Mouse (Mus musculus) intestine, embryonic 16.5 days (tissue): Measurements from ENCODE around the gene Mcm6. TPM values are rescaled to one million over a fixed set of nuclear protein-coding genes. Genes with fewer than 3 reads are reported as not detected.

ENCODE experiments used
- ATAC-seq: fragments of 200-750 bp; cut with Nextera tagmentation; 2 replicates; pipeline ENCODE4 v1.8.0; 2017; ENCODE audit warnings: moderate TSS enrichment, moderate library complexity
- H3K27ac ChIP-seq: fragments of 300-500 bp; sonication (generic); 2 replicates; pipeline ENCODE4 v1.5.1; 2014; ENCODE audit warnings: mild to moderate bottlenecking, low read length
- H3K27me3 ChIP-seq: fragments of 300-500 bp; sonication (generic); replicated peaks from 2 replicates; pipeline ENCODE4 v1.6.1; 2014; ENCODE audit warnings: low read length, control low read depth, mixed read lengths; ENCODE audit not compliant: control insufficient read depth, insufficient read depth
- H3K36me3 ChIP-seq: fragments of 300-500 bp; sonication (generic); 2 replicates; pipeline ENCODE4 v1.6.1; 2014; ENCODE audit warnings: low read length, control low read depth; ENCODE audit not compliant: control insufficient read depth, insufficient read depth
- H3K4me1 ChIP-seq: fragments of 300-500 bp; sonication (generic); 2 replicates; pipeline ENCODE4 v1.6.1; 2014; ENCODE audit warnings: low read length, control low read depth, mixed read lengths; ENCODE audit not compliant: control insufficient read depth, insufficient read depth
- H3K4me2 ChIP-seq: fragments of 300-500 bp; sonication (generic); 2 replicates; pipeline ENCODE4 v1.6.1; 2014; ENCODE audit warnings: low read depth, low read length, control low read depth
- H3K4me3 ChIP-seq: fragments of 300-500 bp; sonication (generic); 2 replicates; pipeline ENCODE4 v1.5.1; 2014; ENCODE audit warnings: mild to moderate bottlenecking, low read length
- H3K9ac ChIP-seq: fragments of 300-500 bp; sonication (generic); 2 replicates; pipeline ENCODE4 v1.6.1; 2014; ENCODE audit warnings: low read depth, low read length
- H3K9me3 ChIP-seq: fragments of 300-500 bp; sonication (generic); 2 replicates; pipeline ENCODE4 v1.6.1; 2016; ENCODE audit warnings: low read length, control low read depth; ENCODE audit not compliant: control insufficient read depth
- WGBS: fragments of 180-500 bp; shearing (Covaris S2); extraction: QIAGEN DNeasy Blood & Tissue Kit; methylation state at CpG from one replicate; pipeline ENCODE4 v1.1.7; 2014; 5-methylcytosine and 5-hydroxymethylcytosine counted together
- polyA plus RNA-seq: library from polyadenylated mRNA; unstranded; fragments of >200 nt; fragmentation: Nextera tagmentation; extraction: Ambion mirVana; gene quantifications from 2 replicates; pipeline ENCODE4 v1.2.1, GENCODE M21; 2015

Gene Mcm6
- 205 and 225 TPM in 2 replicates for polyA plus RNA-seq

DNA sequence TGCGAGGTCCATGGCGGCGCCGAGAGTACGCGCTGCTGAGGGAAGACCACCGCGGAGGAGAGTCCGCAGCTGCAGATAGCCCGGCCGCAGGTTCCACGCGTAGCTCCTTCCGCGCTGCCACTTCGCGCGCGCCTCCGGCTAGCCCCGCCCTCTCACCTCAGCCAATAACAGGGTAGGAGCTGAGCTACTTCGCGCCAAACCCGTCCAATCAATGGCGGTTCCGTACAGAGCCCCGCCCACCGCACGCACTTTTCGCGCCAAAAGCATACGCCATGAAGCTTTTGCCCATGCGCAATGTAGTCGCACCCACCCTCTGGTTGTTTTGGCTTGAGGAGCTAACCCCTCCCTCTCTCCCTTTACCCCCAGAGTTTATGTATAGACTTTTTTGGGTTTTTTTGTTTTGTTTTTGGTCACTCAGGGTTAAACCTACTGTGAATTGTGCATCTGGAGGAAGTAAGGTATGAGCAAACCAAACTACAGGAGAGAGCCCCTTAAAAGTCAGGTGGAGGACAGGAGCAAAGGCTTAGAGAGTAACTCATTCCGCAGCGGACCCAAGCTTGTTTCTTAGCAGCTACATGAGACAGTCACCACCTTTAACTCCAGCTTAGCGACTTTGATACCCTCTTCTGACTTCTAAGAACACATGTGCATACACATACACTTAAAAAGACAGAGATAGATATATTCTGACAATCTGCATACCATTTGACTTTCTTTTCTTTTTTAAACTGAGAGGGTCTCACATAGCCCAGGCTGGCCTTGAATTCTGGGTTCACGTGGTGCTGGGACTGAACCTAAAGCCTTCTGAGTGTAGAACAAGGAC lies at the start of gene Mcm6:
Gene Mcm6 (minus strand): TSS at position 111 of the 823 bp plus-strand sequence.
- peaks cover 18% of the 10 kb centered on the region for H3K4me1 ChIP-seq
- peak within 1 kb of the TSS; percentile 59 for H3K4me2 ChIP-seq
- no peaks in the 10 kb centered on the region for H3K9me3 ChIP-seq
- peaks cover 6% of the 10 kb centered on the region; the same call in 1 of the 2 replicates for H3K36me3 ChIP-seq
- 1% methylated on average over 38 of the region's 38 CpGs for WGBS
- H3K9ac ChIP-seq = peak within 1 kb of the TSS; percentile 90
- H3K27ac ChIP-seq = peak within 1 kb of the TSS; percentile 92
- H3K27me3 ChIP-seq = no peaks in the 10 kb centered on the region
- H3K4me3 ChIP-seq = peak within 1 kb of the TSS; percentile 94
- peak; percentile 98 for ATAC-seq

DNA sequence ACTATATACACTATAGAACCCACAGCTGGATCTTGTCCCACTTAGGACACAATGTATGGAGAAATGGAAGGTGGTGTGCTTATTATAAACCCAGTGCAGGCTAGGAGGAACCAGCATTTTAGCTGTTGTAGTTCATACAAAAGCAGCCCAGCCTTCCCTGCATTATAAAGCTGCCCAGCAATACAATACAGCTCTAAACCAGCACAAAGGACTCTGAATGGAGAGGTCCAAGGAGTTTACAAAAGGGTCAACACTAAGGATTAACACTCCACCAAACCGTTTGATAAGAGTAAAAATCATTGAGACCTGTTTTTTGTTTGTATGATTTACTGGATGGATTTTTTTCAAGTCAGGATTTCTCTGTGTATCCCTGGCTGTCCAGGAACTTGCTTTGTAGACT lies 47.4 kb upstream of the Mcm6 start:
- no peak for ATAC-seq
- H3K4me3 ChIP-seq = no peak overlapping the region
- no peaks in the 10 kb centered on the region for H3K27me3 ChIP-seq
- no peaks in the 10 kb centered on the region for H3K9me3 ChIP-seq
- no peak overlapping the region for H3K4me2 ChIP-seq
- WGBS = 43% methylated on average over 1 of the region's 1 CpGs
- H3K4me1 ChIP-seq = 0 out of 2 replicates have a peak, but pooled peaks cover 3% of the 10 kb centered on the region
- H3K9ac ChIP-seq = no peak overlapping the region
- no peak overlapping the region for H3K27ac ChIP-seq
- H3K36me3 ChIP-seq = 0 out of 2 replicates have a peak, but pooled peaks cover 3% of the 10 kb centered on the region

DNA sequence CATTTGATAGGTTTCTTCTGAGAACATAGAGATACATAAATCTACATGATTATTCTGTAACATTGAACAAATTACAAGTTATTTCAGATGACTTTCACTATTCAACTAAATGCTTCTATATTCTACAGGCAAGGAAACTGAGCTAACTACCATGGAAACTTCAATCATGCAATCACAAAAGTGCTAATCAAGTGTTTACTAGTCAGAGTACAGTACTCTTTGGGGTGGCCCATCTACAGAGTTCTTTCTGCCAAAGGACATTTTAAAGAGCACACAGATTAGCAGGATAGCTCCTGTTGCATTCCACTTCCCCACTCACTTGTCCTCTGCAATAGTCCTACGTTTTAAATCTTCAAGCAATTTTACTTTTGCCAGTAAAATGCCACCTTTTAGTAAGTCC lies 46.2 kb upstream of the Mcm6 start:
- no peak overlapping the region for H3K27ac ChIP-seq
- no peak overlapping the region for H3K9ac ChIP-seq
- H3K36me3 ChIP-seq = no peaks in the 10 kb centered on the region
- H3K4me1 ChIP-seq = 0 out of 2 replicates have a peak, but pooled peaks cover 3% of the 10 kb centered on the region
- no peaks in the 10 kb centered on the region for H3K9me3 ChIP-seq
- H3K4me3 ChIP-seq = no peak overlapping the region
- no peak for ATAC-seq
- H3K4me2 ChIP-seq = no peak overlapping the region
- no peaks in the 10 kb centered on the region for H3K27me3 ChIP-seq
- WGBS = 64% methylated on average over 1 of the region's 1 CpGs

DNA sequence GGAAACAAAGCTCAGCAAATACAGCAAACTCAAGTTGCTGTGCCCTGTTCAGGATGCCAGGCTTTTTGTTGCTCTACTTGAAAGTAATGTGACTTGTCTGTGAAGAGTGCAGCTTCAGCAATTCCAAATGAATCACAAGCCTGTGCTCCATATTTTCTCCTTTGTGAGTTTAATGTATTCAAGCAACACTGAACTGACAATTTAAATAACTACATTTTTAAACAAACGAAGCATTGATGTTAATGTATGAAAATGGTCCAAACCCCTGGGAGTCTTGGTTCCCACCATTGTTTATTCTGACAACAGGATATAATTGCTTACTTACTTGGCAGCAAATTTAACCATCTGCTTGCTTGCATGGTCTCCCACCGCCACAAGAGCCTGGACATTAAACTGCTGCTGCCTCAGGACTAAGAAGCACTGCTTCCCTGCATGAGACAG lies 45.6 kb upstream of the Mcm6 start:
- ATAC-seq = peak; percentile 72
- 41% methylated on average over 2 of the region's 2 CpGs for WGBS
- no peaks in the 10 kb centered on the region for H3K27me3 ChIP-seq
- no peaks in the 10 kb centered on the region for H3K9me3 ChIP-seq
- peak overlapping the region; percentile 28; the same call in 1 of the 2 replicates for H3K27ac ChIP-seq
- no peak overlapping the region for H3K4me2 ChIP-seq
- 0 out of 2 replicates have a peak, but pooled peaks cover 3% of the 10 kb centered on the region for H3K4me1 ChIP-seq
- H3K36me3 ChIP-seq = no peaks in the 10 kb centered on the region
- H3K4me3 ChIP-seq = no peak overlapping the region
- H3K9ac ChIP-seq = no peak overlapping the region

DNA sequence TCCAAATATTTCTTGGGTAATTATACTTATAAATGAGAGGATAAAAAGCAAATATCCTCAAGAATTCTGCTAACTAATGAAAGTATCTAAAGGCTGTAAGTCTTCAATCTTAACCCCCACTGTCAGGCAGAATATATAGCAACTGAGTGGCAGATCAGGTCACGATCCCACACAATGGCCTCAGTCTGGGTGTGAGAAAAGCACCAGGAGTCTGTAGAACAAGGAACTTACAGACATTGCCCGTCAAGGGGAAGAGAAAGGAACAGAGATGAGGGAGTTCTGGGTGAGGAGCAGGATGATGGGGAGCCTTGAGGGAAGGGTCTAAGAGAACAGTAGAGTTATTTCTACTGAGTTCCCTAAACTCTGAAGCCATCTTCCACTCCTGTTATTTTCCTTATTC lies 41.5 kb upstream of the Mcm6 start:
- no peaks in the 10 kb centered on the region for H3K36me3 ChIP-seq
- no peak overlapping the region for H3K4me2 ChIP-seq
- no peak overlapping the region for H3K4me3 ChIP-seq
- ATAC-seq = no peak
- WGBS = 75% methylated on average over 2 of the region's 2 CpGs
- H3K4me1 ChIP-seq = peaks cover 2% of the 10 kb centered on the region; the same call in 1 of the 2 replicates
- H3K27ac ChIP-seq = no peak overlapping the region
- H3K9ac ChIP-seq = no peak overlapping the region
- H3K9me3 ChIP-seq = no peaks in the 10 kb centered on the region
- no peaks in the 10 kb centered on the region for H3K27me3 ChIP-seq

DNA sequence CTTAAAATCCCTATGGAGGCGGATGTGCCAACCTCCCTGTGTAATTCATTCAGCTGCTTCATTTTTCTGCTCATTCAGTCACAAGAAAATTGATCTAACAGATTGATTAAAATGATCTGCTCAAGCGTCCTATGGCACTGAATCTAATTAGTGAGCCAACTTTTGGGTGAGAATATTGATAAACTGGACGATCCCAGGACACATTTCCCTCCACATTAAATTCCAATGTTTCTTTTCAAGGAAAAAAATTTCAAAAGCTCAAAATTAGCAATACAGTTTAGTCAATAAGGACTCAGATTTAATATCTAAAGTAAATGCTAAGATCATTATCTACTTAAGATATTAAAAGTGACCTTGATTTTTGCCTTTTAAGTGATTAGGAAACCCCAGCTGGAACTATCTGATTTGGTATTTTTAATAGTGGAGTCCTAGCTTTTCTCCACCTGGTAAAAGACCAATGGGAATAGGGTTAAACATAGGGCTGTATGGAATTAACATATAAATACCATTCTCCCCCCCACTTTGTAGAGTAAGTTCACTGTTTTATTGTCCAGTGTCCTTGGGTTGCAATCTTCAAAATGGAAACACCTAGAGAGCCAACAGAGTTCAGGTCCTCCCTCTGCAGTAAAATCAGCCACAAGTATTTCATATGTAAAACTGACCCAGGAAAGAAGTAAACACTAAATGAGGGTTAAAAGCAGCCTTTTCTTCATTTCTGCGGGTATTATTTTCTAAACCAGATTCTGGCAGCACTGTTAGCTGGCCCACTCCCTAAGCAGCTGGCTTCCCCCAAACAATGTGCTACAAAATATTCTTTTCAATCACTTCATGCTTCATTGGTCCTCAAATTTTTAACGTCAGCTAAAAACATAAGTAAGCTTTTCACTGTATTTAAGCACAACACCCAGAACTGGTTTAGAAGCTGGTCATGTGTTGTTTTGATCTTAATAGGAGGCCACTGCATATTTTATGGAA lies 40.8 kb upstream of the Mcm6 start:
- 69% methylated on average over 5 of the region's 5 CpGs for WGBS
- Histone ChIP-seq H3K27me3 (no peaks in the 10 kb centered on the region), H3K27ac (no peak overlapping the region), H3K4me3 (no peak overlapping the region), H3K9me3 (no peaks in the 10 kb centered on the region), H3K4me2 (no peak overlapping the region), H3K9ac (no peak overlapping the region), H3K4me1 (peaks cover 2% of the 10 kb centered on the region; the same call in 1 of the 2 replicates), H3K36me3 (no peaks in the 10 kb centered on the region)
- no peak for ATAC-seq

DNA sequence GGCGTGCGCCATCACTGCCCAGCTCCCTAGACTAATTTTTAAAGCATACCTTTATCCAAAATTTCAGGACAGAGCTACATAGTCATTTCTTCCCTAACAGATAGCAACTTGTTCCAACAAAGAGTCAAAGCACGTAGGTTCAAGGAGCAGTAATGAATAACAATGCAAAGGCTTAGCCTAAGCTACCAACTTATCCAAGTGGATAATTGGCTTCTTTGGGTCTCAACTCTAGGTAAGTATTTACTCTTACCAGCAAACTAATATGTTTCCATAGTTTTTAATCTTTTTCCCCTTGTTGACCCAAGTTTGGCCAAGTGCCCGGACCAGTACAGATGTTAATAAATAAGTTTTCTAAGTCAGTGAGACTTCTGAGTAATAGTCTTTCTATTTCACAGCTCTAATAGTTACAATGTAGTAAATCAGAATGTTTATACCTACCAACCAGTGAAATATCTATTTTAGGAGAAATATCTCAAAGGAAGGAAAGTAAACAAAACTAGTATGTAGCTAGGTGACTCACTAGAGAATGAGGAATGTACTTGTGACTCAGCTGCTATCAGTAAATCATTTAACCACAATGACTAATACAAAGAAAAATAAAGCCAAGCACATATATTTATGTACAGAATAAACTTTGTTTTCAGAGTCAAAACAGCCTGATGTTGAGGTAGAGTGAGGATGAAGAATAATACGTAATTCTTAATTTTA lies 39.4 kb upstream of the Mcm6 start:
- H3K36me3 ChIP-seq = no peaks in the 10 kb centered on the region
- H3K9ac ChIP-seq = no peak overlapping the region
- peak; percentile 53 for ATAC-seq
- H3K4me2 ChIP-seq = no peak overlapping the region
- no peaks in the 10 kb centered on the region for H3K9me3 ChIP-seq
- 77% methylated on average over 5 of the region's 5 CpGs for WGBS
- H3K27ac ChIP-seq = no peak overlapping the region
- no peak overlapping the region for H3K4me3 ChIP-seq
- peaks cover 2% of the 10 kb centered on the region; the same call in 1 of the 2 replicates for H3K4me1 ChIP-seq
- no peaks in the 10 kb centered on the region for H3K27me3 ChIP-seq

DNA sequence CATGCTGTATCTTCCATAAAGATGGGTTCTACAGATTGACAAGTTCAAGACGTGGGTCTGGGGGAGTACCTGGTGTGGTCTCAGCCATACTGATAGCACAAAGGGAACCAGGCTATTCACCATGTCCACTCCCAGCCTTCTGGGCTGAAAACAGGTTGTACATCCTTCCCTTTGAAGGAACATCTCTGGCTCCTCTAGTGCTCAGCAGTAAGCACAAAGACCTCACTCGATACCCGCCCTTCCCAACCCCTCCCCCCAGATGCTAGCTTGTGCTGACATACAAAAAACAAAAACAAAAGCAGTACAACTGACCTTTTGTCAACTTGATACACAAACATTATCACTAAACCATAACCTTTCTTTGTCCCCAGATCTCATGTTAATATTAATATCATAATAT lies 35.2 kb upstream of the Mcm6 start:
- H3K27ac ChIP-seq = no peak overlapping the region
- H3K4me1 ChIP-seq = peaks cover 2% of the 10 kb centered on the region; the same call in 1 of the 2 replicates
- H3K27me3 ChIP-seq = no peaks in the 10 kb centered on the region
- no peak overlapping the region for H3K4me3 ChIP-seq
- no peak for ATAC-seq
- no peaks in the 10 kb centered on the region for H3K36me3 ChIP-seq
- WGBS = 90% methylated on average over 3 of the region's 3 CpGs
- H3K9ac ChIP-seq = no peak overlapping the region
- no peak overlapping the region for H3K4me2 ChIP-seq
- no peaks in the 10 kb centered on the region for H3K9me3 ChIP-seq
